Mouse (Mus musculus) forebrain, embryonic 16.5 days (tissue): ENCODE results near the gene C4bp. TPM values are rescaled to one million over a fixed set of nuclear protein-coding genes. Genes with fewer than 3 reads are reported as not detected.

ENCODE experiments used
- polyA plus RNA-seq: library from polyadenylated mRNA; unstranded; fragments of >200 nt; fragmentation: Nextera tagmentation; extraction: Ambion mirVana; gene quantifications from 2 replicates; pipeline ENCODE4 v1.2.1, GENCODE M21; 2015

The C4bp gene
- polyA plus RNA-seq, 1 experiment from 2014 or later: not detected

Other genes with a start within 250 kb of the C4bp start
- not detected in 2 replicates for gene Cd55b, start 238.6 kb downstream of the C4bp start, polyA plus RNA-seq
- 4.1 and 5.9 TPM in 2 replicates for gene Cd55, start 198.9 kb downstream of the C4bp start, polyA plus RNA-seq
- not detected in 2 replicates for gene Zp3r, start 32.0 kb downstream of the C4bp start, polyA plus RNA-seq
- 0.27 TPM in 1 of 2 replicates, not detected in the other for gene Gm29427, start 54.2 kb upstream of the C4bp start, polyA plus RNA-seq
- gene Yod1, start 55.7 kb upstream of the C4bp start, polyA plus RNA-seq: 18.1 and 18.7 TPM in 2 replicates
- gene Pfkfb2, start 67.6 kb upstream of the C4bp start, polyA plus RNA-seq: 27.8 and 28.2 TPM in 2 replicates
- gene AA986860, start 70.3 kb upstream of the C4bp start, polyA plus RNA-seq: 0.47 and 0.67 TPM in 2 replicates
- not detected in 2 replicates for gene Fcamr, start 139.3 kb upstream of the C4bp start, polyA plus RNA-seq
- not detected in 2 replicates for gene Pigr, start 165.1 kb upstream of the C4bp start, polyA plus RNA-seq
- gene Fcmr, start 204.0 kb upstream of the C4bp start, polyA plus RNA-seq: not detected in 2 replicates
- not detected in 2 replicates for gene Il24, start 225.8 kb upstream of the C4bp start, polyA plus RNA-seq
- gene Il20, start 249.8 kb upstream of the C4bp start, polyA plus RNA-seq: not detected in 2 replicates